Mouse (Mus musculus): ENCODE measurements at regions not wholly inside any gene's neighbourhood (a gene's known extent, or its start where the extent isn't known, plus 50 kb on each side); places are given as distances from the start of the nearest gene placed in this dataset.
"Not testable (repeated sequence)": the region's sequence is repeated elsewhere in the genome, so short reads cannot be mapped to it uniquely, and the experiment has no call there.

DNA sequence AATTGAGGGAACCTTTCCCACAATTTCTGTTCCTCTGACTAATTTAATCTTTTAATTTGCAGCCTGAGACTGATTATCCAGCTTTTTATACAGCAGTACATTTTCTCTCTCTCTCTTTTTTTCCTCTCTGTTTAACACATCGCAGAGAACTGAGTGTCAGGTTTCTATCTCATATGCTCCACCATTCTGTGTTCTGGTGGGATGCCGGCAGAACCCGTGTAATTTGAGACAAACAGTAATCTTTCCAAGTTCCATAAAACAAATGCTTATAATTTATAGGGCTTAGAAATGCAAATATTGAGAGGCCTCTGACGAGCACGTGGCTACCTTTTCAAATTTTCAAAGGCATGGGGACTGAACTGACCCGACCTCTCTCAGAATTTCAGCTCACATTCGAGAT is 59.1 kb downstream of the Zbtb18 start:
- DNase-seq = no peak

DNA sequence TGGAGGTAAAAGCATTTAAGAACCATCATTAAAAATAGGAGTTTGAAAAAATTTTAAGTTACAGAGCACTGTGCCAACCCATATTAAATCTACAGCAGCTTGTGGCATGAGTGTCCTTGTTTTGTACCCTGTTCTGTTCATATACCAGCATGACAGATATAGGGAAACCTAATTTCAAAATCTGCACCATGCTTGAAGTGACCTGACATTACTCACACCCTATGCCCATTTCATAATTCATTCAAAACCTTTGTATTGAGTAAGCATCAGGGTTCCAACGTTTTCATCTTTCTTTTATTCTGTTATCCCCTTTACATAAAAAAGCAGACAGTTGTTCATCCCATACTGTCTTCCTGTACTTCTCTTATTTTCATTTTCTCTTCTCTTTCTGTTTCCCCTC is 61.8 kb downstream of the Zbtb18 start:
- DNase-seq = no peak

DNA sequence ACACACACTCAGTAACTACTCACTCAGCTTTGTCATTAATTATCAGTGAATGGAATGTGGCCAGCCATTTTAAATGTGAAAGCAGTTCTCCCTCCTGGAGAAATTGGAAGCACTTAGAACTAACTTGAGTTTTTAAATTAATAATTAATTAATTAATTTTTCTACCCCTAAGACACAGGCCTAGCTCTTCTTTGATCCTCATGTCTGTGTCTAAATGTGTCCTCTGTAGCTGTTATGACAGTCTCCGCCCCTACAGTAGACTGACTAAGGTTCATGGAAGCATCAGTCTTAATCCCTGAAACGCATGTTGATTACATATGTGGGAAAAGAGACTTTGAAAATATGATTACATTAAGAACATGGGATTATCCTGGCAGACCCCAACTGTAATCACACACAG is 62.6 kb downstream of the Zbtb18 start:
- DNase-seq = no peak

DNA sequence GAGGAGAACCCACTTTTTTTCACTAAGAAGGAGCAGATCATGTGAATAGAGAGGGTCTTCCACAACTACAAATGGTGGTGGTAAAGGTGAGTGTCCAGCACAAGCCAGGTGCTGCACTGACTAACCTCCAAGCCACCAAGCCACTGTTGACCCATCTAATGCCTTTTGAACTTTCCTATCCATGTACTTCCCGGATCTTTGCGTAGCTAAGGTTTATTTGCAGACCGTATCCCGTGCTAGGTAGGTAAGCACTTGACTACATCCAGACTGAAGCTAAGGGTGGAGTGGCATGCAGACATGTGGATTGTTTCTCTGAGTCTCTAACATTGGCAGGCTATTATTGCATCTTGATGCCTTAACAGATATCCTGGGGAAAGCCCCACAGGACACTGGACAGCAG is 65.2 kb downstream of the Zbtb18 start:
- DNase-seq = not testable (repeated sequence)

DNA sequence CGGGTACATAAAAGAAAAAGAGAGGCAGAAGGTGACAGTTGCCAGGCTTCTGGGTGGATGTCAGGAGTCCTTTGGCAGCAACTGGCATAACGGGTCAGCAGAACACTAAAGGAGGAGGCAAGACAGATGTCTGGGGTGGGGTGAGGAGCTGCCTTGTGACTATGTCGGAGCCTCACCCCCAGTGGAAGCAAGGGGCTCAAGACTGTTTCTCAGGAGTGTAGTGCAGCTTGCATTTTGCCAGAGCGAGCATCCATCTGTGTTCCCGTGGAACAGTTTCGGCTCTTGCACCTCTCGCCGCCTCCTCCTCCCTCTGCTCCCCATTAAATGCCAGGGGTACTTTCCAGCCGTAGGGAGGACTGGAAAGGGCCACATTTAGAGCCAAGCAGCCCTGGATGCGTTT is 67.6 kb downstream of the Zbtb18 start:
- DNase-seq = no peak

DNA sequence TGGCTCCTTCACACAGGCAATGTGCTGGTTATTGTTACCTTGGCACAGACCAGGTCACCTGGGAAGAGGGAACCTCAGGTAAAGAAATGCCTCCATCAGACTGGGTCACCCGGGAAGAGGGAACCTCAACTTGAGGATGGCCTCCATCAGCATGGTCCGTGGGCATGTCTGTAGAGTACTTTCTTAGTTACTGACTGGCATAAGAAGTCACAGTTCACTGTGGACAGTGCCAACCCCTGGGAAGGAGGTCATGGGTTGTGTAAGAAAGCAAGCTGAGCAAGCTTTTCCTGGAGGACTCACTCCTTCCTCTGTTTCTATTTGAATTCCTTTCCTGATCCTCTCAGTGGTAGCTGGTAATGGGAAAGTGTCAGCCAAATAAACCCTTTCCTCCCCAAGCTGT is 70.0 kb downstream of the Zbtb18 start:
- DNase-seq = peak in 1 of 2 experiments; percentile 10

DNA sequence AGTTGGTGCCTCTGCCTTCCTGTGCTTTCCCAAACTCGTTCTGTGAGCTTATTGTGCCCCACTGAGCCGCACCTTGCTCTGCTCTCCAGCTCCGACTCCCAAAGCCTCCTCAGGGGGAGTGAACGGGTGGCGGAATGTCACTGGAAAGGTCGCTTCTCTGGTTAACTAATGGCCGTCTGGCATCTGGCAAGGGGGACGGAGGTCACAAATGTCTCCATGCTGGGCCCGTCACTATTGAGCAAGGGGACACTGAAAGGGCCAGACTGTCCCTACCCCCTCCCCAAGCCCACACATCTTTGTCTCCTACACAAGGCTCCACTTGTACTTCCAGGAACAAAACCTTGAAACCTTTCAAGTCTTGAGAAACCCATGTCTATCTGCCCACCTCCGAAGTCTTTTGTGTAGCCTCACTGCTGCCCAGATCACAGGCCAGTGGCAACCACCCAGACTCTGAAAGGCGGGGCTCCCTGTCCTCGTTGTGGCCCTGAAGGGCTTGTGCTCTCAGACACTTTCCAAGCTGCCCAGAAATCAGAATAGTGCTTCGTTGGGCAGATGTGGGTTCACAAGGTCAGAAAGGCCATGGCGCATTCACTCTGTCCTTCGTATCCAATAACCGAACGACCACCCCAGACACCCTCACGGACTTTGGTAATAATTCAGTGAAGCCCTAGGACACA is 75.9 kb downstream of the Zbtb18 start:
- no peak for DNase-seq

DNA sequence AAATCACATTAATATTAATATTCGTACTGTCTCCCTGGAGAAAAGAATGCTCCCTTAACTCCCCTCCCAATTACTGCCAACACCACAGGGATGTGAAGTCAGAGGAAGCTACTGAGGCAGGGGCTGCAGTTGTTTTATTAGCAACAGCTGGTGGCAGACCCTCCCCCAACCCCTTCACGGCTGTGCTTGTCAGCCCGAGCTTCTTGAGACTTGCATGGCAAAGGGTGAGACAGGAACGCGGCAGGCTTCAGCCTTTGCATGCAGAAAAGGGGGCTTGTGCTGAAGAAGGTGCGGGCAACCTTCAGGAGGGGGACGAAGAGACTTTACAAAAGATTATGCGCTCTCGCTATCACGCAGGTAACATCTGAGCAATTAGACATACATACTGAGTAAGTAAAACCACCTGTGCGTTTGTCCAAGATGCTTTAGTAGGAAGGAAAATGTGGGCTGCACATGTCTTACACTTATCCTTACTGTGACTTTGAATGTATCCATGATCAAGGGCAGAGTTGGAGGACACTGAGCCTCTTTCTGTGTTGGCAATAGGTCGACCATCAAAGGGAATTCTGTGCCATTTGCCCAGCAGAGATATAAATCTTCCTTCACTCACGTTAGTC is 76.9 kb downstream of the Zbtb18 start:
- no peak for DNase-seq

DNA sequence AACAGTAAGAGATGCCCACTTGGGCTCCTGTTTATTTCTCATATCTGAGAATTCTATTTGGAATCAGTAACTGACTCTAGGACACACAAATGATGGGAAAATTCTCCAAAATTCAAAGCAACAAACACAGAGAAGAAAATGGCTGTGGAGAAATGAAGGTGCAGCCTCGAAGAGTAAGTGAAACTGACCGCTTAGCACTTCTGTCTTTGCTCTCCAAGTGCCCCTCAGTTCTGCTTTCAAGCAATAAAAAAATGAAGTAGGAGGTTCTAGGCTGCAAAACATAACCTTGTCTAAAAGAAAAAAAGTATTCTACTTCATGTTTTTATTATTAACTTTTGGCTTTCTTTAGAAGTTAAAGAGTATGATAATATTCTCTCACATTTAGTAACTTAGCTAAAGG is 79.0 kb downstream of the Zbtb18 start:
- no peak for DNase-seq

DNA sequence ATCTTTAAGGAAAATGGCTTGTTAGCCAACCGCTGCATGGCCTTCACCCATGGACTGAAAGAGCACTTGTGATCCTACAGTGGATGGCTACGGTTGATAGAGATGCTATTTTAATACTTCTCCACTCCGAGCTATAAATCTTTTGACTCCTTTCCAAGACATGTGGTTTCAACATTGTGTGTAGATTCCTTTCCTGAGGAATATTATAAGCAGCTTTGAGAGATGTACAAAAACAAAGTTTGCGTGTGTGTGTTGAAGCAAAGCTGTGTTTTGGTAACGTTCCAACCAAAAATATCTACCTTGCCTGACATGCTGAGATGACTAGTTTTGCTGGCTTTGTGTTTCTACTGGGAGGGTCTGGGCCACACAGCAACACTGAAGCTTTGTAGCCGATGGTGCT is 83.0 kb downstream of the Zbtb18 start:
- no peak for DNase-seq

DNA sequence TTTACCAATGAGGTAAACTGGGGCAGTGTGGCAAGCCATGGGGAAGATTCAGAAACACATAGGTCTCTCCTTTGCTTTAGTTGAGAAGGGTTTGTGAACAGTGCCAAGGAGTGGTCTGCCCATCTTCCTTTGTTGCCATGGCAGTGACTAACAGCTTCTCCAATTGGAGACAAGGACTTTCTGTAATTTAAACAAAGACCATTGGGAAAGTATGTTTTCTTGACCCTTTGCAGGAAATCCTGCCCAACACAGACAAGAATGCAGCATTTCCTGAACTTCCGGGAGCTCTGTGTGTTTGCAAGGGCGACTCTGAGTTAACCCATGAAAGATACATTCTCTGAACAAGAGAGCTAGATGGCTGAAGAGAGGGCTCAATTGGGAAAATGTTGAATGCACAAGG is 89.6 kb downstream of the Zbtb18 start:
- DNase-seq = peak; percentile 12 to 17

DNA sequence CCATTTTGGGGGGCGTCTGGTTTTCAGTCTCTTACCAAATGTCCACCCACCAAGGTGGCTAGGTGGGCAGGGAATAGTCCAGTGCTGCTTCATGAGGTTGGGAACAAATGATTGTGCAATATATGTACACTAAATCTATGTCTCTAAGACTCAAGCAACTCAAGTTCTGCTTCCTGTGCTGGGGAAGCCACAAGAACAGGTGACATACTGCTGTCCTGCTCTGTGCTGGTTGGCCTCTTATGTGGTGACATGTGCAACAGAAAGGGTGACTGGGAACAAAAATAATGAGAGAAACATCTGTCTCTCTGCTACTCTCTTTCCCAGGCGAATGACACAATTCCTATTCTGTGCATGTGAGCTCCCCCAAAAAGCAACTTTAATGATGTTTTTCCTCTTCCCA is 90.5 kb downstream of the Zbtb18 start:
- DNase-seq = no peak

DNA sequence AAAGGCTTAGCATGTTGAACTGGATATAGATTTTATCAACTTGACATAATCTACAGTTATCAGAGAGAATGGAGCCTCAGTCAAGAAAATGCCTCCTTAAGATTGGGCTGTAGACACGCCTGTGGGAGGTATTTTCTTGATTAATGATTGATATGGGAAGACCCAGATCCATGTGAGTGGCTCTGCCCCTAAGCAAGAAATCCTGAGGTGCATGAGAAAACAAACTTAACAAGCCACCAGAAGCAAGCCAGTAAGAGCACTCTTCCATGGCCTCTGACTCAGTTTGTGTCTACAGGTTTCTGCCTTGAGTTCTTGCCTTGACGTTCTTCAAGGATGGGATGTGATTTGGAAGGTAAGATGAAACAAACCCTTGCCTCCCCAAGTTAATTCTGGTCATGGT is 91.2 kb downstream of the Zbtb18 start:
- no peak for DNase-seq

DNA sequence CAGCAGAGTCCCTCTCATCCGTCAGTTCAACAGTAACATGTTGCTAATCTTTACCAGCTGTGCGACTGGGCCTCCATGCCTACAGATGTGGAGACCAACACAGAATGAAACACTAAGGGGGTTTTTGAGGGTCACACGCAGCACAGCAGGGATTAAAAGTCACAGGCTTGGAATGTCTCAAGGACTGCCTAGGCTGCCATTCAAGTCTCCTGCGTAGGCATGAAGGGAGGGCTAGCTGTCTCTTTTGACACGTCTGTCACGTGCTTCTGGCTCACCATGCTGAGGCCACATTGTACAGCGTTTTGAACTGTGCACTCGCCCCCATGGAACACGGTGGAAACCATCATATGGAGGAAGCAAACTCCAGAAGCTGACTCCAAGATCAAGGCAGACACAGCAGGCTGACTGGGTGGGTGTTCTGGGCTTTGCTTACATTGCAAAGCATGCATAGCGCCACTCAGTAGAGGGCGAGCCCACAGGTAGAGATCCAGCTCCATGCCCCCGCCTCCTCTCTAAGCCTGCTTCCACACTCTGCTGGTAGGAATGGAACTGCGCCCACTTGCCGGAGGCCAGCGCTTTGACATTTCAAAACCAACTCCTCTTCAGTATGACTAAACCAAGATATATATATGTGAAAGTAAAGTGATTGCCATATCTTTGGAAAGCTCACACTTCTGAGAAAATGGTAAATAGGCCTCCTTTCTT is 103.0 kb downstream of the Zbtb18 start:
- DNase-seq = no peak

DNA sequence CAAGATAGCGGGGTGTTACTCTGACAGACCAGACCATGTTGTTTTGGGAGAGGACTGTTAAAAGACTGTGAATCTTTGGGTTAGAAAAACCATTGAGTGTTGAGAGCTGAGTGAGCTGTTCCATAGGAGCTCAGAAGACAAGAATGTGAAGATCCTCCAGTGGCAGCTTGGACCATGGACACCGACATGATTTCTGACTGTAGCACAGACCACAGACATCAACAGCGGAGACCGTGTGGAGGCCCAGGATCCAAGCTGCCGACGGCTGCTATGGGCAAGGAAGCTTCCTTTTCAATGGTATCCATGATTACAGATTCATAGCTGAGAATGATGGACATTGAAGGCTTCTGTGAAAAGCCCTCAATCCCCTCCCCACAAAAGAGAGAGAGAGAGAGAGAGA is 105.6 kb downstream of the Zbtb18 start:
- DNase-seq = no peak

DNA sequence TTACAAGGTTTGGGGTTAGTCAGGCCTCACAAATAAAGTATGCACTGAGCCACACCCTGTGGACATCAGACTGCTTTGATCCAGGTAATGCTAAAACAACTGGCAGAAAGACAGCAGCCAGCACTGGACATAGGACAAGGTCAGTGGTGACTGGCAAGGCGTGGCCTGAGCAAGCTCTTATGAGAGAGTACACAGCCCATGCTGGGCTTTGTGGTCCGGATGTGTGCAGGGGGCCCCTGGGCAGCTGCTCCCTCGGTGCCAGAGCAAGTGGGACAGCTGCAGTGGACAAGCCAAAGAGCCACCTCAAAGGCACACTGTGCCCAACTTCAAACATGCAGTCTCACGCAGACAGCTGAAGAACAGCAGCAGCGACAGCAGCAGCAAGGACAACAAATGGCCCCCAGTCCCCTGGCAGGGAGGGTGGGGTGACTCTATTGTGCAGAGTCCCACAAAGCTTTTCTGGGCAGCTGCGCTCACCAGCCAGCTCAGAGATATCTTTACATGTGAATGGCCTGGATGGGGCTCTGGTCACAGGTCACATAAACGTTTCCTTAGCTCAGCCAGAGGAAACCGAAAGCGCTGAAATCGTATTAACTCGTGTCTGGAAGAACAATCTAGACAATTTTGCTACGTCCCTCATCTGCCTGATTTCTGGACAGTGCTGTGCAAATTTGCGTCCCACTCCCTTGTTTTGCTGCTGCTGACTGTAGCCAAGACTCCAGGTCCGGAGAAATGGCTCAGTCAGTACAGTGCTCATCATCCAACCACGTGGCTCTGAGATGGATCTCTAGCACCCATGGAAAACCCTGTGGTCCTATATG is 113.5 kb downstream of the Zbtb18 start:
- DNase-seq = peak; percentile 6 to 27

DNA sequence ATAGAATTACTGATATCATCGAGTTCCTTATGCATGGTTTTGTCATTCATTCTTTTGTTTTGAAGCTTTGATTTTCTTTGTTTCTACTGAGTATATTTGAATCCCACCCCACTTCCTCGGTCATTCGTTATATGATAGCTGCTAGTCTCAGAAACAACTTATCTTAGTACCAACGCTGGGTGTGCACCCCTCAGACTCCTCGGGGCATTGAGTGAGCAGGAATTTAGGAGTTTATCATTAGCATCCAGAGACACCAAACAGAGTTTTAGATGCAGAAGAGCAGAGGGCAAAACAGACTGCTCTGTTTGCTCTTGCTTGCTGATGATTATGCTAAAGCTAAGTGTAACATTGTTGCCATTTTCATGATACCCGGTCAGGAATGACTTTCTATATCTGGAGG is 115.3 kb downstream of the Zbtb18 start:
- DNase-seq = no peak

DNA sequence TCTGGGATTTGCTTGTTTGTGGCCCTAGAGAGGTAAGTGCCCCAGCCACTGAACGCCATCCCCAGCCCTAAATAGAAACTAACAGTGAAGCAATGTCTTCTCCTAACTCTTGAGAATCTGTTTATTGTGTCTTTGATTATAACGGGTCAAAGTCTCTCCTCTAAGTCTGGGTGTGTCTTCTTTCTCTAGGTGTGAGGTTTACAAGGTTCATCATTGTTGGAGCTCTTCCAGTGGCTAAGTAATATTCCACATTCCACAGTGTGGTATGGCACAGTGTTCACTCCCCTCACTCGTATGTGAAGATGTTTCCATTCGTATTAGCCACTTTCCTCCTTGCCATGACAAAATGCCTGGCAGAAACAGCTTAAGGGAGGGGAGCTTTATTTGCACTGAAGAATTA is 115.7 kb downstream of the Zbtb18 start:
- DNase-seq = no peak

DNA sequence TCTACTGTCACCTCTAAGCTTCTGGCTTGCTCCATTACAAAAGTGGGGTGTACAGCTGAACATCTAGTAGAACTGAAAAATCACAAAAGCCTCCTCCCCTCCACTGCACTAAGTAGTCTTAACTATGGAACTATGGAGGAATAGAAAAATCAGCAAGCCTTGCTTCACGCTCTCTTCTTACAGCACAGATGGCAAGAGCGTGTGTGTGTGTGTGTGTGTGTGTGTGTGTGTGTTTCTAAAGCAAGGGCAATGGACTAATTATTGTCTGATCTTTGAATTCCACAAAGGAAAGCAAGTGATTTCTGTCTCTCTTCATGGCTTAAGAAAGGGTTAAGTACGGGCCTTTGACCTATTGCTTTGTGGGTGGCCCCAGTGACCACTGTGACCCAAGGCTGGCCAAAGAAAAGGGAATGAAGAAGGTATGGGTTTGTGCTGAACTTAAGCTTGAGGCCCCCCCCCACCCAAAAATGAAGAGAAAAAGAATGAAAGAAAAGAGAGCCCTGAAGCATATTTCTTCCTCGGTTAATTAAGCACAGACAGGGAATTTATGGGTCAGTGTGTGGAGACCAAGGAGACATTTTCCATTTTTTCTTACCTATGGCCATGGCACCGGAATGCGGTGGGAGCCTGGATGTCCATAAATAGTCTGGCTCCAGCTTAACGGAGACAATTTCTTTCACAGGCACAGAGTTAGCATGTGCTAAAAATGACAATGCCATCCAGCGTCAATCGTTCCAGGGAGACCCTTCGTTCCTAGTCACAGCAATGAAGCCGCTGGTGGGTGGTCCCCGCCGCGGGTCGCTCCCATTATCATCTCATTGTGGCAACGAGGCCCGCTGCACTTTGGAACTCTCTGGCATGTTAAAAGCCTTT is 119.8 kb downstream of the Zbtb18 start:
- DNase-seq = no peak

DNA sequence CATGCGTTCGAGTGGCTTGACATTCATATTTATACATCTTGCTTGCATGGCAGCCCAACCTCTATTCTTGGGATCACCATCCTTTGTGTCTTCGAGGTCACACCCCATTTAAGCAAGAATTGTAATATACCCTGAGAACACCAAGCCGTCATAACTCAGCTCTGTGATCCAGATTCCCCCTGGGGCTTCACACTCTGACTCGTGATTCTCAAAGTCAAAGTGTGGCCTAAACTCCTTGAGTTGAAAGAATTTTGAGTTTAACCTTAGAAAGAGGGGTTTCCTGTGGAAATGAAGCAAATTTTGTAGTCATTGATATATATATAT is 120.4 kb downstream of the Zbtb18 start:
- no peak for DNase-seq

DNA sequence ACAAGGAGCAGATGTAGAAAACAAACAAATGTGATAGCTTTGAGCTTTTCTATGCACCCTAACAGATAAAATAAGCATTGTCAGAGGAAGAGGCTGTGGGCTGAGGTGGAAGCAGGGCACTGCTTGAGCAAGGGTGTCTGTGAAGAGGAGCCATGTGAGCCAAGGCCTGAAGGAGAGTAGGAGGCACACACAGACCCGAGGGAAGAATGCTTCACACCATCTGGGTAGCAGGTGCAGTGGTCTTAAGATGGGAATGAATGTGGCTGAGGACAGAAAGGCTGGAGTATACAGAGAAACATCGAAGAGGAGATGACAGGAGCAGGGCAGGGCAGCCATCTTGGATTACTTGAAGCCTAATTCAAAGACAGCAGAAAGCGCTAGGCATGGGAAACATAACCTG is 123.5 kb downstream of the Zbtb18 start:
- no peak for DNase-seq

DNA sequence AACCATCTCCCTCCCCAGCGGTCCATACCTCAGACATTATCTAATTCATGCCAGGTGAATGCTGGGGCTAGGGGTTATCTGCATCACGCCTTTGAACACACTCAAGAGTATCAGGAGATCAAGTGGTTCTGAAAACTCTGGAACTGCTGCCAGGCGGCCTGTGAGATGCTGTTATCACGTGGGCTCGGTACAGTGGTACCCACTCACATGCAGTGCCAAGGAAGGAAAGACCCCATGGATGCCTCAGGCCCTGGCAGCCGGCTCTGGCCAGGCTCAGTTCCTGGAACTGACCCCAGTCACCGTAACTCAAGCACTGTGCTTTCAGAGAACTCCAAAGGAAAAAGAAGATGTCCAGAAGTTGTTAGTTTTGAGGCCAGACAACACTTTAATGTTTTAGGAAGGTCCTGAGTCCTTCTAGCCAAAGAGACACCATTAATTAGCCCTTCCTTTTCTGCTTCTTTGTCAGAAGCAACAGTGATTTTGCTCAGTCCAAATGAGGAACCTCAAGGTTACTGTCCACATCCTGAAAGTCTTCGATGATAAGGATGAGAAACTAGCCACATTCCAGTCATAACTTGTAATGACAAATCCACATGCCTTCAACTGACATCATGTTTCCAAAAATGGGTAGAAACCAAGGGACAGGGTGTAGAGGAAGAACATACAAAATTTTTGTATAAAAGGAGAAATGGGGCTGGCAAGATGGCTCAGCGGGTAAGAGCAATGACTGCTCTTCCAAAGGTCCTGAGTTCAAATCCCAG is 126.1 kb downstream of the Zbtb18 start:
- DNase-seq = no peak
